Mouse (Mus musculus) forebrain, embryonic 12.5 days (tissue): ENCODE measurements around the gene Hist2h2aa1. TPM values are rescaled to one million over a fixed set of nuclear protein-coding genes. Genes with fewer than 3 reads are reported as not detected.
"Not testable (repeated sequence)": the region's sequence is repeated elsewhere in the genome, so short reads cannot be mapped to it uniquely, and the experiment has no call there.

Experiments
- ATAC-seq: fragments of 200-750 bp; cut with Nextera tagmentation; 2 replicates; pipeline ENCODE4 v1.8.0; 2017; ENCODE audit warnings: moderate TSS enrichment; ENCODE audit not compliant: low FRiP score
- H3K27ac ChIP-seq: fragments of 300-500 bp; sonication (generic); 2 replicates; pipeline ENCODE4 v1.5.1; 2016; ENCODE audit warnings: mild to moderate bottlenecking
- H3K27me3 ChIP-seq: fragments of 300-500 bp; sonication (generic); 2 replicates; pipeline ENCODE4 v1.6.1; 2016; ENCODE audit warnings: mild to moderate bottlenecking
- H3K36me3 ChIP-seq: fragments of 300-500 bp; sonication (generic); replicated peaks from 2 replicates; pipeline ENCODE4 v1.6.1; 2016; ENCODE audit warnings: mild to moderate bottlenecking
- H3K4me1 ChIP-seq: fragments of 300-500 bp; sonication (generic); 2 replicates; pipeline ENCODE4 v1.6.1; 2016
- H3K4me2 ChIP-seq: fragments of 300-500 bp; sonication (generic); 2 replicates; pipeline ENCODE4 v1.6.1; 2016; ENCODE audit warnings: mild to moderate bottlenecking, moderate library complexity
- H3K4me3 ChIP-seq: fragments of 300-500 bp; sonication (generic); replicated peaks from 2 replicates; pipeline ENCODE4 v1.5.1; 2016; ENCODE audit warnings: mild to moderate bottlenecking
- H3K9ac ChIP-seq: fragments of 300-500 bp; sonication (generic); 2 replicates; pipeline ENCODE4 v1.6.1; 2016; ENCODE audit warnings: mild to moderate bottlenecking
- H3K9me3 ChIP-seq: fragments of 300-500 bp; sonication (generic); 2 replicates; pipeline ENCODE4 v1.6.1; 2016
- WGBS: fragments of 180-500 bp; shearing (Covaris S2); methylation state at CpG from one replicate; pipeline ENCODE4 v1.1.7; 2016; 5-methylcytosine and 5-hydroxymethylcytosine counted together
- polyA plus RNA-seq: library from polyadenylated mRNA; unstranded; fragments of >200 nt; fragmentation: Nextera tagmentation; extraction: Ambion mirVana; gene quantifications from 2 replicates; pipeline ENCODE4 v1.2.1, GENCODE M21; 2016

The Hist2h2aa1 gene
- 18.5 and 21.0 TPM in 2 replicates for polyA plus RNA-seq

DNA sequence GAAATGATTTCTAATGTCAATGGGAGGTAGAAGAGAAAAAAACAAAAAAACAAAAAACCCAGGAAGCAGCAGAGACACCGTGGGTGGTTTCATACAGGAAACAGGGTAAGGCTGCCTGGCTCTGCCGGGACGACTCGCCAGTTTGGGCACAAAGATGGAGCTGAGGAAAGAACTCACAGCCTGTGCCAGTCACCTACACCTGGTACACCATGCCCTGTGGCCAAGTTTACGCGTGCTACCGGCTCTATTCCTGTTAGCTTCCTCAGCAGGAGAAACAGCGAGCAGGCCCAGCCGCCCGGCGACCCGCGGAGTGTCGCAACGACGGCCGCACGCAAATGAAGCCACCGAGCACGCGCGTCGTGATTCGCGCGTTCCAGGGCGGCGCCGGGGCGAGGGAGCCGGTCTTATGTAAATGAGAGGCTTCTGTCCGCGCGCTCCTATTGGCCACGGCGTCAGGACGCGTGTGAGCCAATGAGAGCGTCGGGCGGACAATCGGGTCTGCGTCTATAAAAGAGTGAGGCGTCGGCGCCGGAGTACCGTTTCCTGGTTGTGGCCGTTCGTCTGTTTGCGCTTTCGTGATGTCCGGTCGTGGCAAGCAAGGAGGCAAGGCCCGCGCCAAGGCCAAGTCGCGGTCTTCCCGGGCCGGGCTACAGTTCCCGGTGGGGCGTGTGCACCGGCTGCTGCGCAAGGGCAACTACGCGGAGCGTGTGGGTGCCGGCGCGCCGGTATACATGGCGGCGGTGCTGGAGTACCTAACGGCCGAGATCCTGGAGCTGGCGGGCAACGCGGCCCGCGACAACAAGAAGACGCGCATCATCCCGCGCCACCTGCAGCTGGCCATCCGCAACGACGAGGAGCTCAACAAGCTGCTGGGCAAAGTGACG is at the start of gene Hist2h2aa1:
Hist2h2aa1 (plus strand) TSS at position 495 of the 884 bp plus-strand sequence.
- Histone ChIP-seq H3K4me2 (peak within 1 kb of the TSS; percentile 56), H3K4me3 (peak within 1 kb of the TSS; percentile 48), H3K27ac (peak within 1 kb of the TSS; percentile 98), H3K9ac (peak within 1 kb of the TSS; percentile 78), H3K4me1 (peaks cover 31% of the 10 kb centered on the region)
- ATAC-seq: peak; percentile 91
- not testable (repeated sequence) for H3K9me3 ChIP-seq, H3K36me3 ChIP-seq, H3K27me3 ChIP-seq
- WGBS: under 1% methylated on average over 32 of the region's 88 CpGs

DNA sequence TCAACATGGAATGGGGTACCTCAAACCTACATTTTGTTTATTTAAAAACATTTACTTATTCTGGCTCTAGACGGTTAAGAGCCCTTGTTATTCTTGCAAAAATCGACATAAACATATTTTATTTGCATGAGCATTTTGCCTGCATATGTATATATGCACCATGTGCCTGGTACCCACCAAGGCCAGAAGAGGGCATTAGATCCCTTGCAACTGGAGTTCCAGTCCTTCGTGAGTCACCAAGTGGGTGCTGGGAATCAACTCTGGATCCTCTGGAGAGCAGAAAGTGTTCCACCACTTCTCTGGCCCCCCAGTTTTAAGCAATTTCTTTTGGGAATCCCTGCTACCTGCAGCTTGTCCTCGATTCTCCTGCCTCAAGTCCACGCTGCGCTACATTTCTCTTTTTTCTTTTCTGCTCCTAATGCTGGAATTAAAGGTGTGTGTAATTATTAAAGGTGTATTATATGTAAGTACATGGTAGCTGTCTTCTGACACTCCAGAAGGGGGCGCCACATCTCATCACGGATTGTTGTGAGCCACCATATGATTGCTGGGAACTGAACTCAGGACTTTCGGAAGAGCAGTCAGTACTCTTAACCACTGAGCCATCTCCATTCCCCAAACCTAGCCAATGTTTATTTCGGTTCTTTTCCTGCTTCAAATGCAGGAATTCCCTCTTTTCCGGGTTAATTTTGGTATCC is 49.5 kb upstream of the Hist2h2aa1 start:
- Histone ChIP-seq H3K4me3 (no peak overlapping the region), H3K9me3 (peaks cover 4% of the 10 kb centered on the region; the same call in 1 of the 2 replicates), H3K27ac (no peak overlapping the region), H3K4me1 (peaks cover 14% of the 10 kb centered on the region), H3K4me2 (peak overlapping the region; percentile 94; the same call in 1 of the 2 replicates), H3K36me3 (peaks cover 4% of the 10 kb centered on the region; the same call in 1 of the 2 replicates), H3K27me3 (peaks cover 10% of the 10 kb centered on the region), H3K9ac (no peak overlapping the region)
- WGBS: 94% methylated on average over 11 of the region's 11 CpGs
- no peak for ATAC-seq

DNA sequence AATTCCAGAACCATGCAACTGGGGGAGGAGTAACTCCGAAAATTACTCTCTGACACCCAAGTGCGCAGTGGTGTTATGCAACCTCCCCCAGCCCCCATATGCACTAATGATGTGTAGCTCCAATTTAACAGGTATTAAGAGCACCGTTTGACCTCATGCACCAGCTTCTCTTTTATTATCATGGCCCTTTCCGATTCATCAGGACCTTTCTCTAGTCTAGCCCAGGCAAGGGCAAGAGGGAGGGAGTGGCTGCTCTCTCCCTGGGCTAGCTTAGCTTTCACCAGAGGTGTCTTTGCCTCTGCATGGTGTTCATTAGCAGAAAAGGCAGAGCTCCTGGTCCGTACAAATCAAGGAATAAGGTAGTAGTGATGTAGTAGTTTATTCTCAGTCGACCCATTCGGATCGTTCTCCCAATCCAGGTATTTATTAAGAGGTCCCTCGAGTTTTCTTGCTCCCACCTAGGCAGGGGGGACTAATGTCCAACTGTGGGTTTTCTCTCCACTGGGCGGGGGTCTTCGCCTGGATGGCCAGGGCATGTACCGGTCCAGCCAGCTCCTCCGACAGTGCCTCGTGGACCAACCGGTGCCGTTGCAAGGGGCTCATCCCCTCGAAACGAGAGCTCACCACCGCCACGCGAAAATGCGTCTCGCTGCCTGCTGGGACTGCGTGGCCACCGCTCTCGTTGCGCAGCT is 48.7 kb upstream of the Hist2h2aa1 start:
- WGBS: 20% methylated on average over 27 of the region's 27 CpGs
- peaks cover 14% of the 10 kb centered on the region for H3K4me1 ChIP-seq
- peak overlapping the region; percentile 92 for H3K9ac ChIP-seq
- peaks cover 4% of the 10 kb centered on the region; the same call in 1 of the 2 replicates for H3K36me3 ChIP-seq
- H3K27me3 ChIP-seq: peaks cover 10% of the 10 kb centered on the region
- H3K27ac ChIP-seq: peak overlapping the region; percentile 94
- H3K9me3 ChIP-seq: peaks cover 4% of the 10 kb centered on the region; the same call in 1 of the 2 replicates
- peak; percentile 51 for ATAC-seq
- H3K4me3 ChIP-seq: peak overlapping the region; percentile 64
- peak overlapping the region; percentile 94 for H3K4me2 ChIP-seq

DNA sequence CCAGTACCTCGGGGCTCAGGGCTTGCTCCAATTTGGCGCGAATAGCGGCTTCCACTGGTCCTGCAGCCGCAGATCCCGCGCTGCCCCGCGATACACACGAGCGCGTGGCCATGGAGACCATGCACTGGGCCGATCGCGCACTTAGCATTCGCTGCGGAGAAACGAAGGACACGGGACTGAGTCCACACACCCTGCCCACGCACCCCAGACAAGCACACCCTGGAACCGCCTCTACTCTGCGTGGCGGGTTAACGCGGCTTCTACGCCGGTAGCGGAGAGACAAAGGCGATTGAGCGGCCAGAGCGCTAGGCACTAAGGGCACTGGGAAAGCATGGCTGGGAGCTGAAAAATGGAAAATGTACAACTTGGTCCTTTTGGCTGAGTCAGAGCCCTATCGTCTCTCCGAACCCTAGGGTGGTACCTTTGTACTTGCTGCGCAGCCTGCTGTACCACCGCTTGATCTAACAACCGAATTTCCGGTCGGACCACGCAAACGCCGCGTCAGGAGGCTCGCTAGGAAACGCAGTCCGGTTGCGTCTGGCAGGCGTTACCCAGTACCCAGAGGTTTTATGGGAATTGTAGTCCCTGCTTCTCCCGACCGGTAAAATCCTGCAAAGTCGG is 48.1 kb upstream of the Hist2h2aa1 start:
- peak overlapping the region; percentile 94 for H3K27ac ChIP-seq
- peaks cover 10% of the 10 kb centered on the region for H3K27me3 ChIP-seq
- peak overlapping the region; percentile 64 for H3K4me3 ChIP-seq
- peaks cover 14% of the 10 kb centered on the region for H3K4me1 ChIP-seq
- peak overlapping the region; percentile 94 for H3K4me2 ChIP-seq
- WGBS: under 1% methylated on average over 50 of the region's 50 CpGs
- peaks cover 4% of the 10 kb centered on the region; the same call in 1 of the 2 replicates for H3K36me3 ChIP-seq
- H3K9ac ChIP-seq: peak overlapping the region; percentile 92
- H3K9me3 ChIP-seq: peaks cover 4% of the 10 kb centered on the region; the same call in 1 of the 2 replicates
- peak; percentile 95 for ATAC-seq

DNA sequence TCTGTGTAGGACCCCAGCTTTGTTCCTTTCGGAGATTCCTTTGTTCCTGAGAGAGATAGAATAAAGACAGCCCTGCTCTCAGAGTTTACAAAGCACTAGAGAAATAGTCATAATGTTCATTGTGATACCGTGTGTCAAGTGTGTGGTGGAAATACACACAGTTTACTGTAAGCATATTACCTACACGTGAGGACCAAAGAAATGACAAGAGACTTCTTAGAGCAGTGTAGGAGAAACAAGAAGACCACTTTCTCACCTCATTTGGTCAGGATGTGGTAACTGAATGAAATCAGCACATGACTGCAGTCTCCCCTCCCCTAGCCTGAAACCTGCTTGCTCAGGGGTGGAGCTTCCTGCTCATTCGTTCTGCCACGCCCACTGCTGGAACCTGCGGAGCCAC is 47.1 kb upstream of the Hist2h2aa1 start:
- 2% methylated on average over 6 of the region's 6 CpGs for whole genome bisulfite sequencing
- Histone ChIP-seq H3K9ac (0 out of 2 replicates have a peak overlapping the region, but pooled peaks have one; percentile 92), H3K36me3 (peaks cover 4% of the 10 kb centered on the region; the same call in 1 of the 2 replicates), H3K4me1 (peaks cover 14% of the 10 kb centered on the region), H3K4me2 (peak overlapping the region; percentile 94), H3K27me3 (peaks cover 10% of the 10 kb centered on the region), H3K4me3 (peak overlapping the region; percentile 64), H3K9me3 (peaks cover 4% of the 10 kb centered on the region; the same call in 1 of the 2 replicates), H3K27ac (no peak overlapping the region)
- ATAC-seq: peak; percentile 27; the same call in 1 of the 2 replicates

DNA sequence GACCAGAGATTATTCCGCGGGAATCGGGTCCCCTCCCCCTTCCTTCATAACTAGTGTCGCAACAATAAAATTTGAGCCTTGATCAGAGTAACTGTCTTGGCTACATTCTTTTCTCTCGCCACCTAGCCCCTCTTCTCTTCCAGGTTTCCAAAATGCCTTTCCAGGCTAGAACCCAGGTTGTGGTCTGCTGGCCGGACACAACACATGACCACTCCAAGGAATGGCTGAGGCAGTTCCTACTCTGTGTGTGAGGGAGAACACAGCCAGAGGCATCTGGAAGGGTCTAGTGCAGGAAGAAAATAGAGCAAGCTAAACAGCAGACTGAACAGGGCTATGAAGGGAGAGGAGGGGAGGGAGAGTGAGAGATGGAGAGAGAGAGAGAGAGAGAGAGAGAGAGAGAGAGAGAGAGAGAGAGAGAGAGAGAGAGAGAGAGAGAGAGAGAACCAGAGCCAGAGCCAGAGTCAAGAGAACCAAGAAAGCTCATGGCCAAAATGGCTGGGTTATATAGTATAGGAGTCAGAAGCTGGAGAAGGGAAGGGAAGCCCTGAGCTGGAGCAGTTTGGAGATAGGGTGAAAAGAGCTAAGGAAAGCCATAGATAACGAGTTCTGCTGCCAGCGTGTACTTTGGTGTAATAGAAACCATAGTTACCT is 46.6 kb upstream of the Hist2h2aa1 start:
- H3K27ac ChIP-seq, H3K36me3 ChIP-seq, H3K9me3 ChIP-seq, H3K4me3 ChIP-seq, H3K27me3 ChIP-seq, ATAC-seq, H3K9ac ChIP-seq: not testable (repeated sequence)
- 29% methylated on average over 8 of the region's 8 CpGs for WGBS
- peak overlapping the region; percentile 94; the same call in 1 of the 2 replicates for H3K4me2 ChIP-seq
- peaks cover 14% of the 10 kb centered on the region for H3K4me1 ChIP-seq

DNA sequence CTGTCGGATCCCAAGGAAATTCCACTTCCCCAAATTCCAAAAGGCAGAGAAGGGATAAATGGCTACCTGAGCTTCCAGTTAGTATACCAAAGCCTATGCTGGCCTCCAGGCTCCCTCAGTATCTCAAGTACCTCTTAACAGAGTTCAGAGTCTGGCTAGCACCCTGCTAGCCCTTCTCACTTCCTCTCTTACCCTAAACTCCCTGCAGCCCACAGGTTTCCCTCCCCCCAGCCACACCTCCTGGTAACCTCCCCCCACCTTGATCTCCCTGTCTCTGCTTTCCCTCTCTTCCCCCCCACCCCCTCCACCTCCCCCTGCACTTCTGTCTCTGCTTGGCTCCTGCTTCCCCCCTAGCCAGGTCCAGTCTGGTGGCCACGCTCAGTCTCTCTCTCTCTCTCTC is 45.6 kb upstream of the Hist2h2aa1 start:
- peaks cover 4% of the 10 kb centered on the region; the same call in 1 of the 2 replicates for H3K36me3 ChIP-seq
- H3K4me1 ChIP-seq: peaks cover 14% of the 10 kb centered on the region
- no peak overlapping the region for H3K9ac ChIP-seq
- H3K27me3 ChIP-seq: peaks cover 10% of the 10 kb centered on the region
- no peak overlapping the region for H3K27ac ChIP-seq
- no peak overlapping the region for H3K4me2 ChIP-seq
- peaks cover 4% of the 10 kb centered on the region; the same call in 1 of the 2 replicates for H3K9me3 ChIP-seq
- no peak overlapping the region for H3K4me3 ChIP-seq
- no peak for ATAC-seq
- 85% methylated on average over 2 of the region's 2 CpGs for WGBS

DNA sequence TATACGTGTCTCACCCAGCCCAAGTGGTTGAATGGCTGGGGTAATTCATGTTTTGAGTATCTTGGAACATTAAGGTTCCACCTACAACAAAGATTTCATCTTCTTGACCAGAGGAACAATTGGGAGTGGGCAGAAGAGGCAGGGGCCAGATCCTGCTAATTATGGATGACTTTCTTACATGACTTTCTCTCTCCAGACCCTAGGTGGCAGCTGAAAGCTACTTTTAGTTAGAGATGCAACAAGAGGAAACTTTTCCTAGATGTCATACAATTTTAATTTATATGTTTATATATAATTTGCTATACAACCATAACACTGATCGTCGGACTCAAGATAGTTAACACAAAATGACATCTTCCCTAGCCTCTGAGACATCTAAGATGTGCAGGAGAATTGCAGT is 37.5 kb upstream of the Hist2h2aa1 start:
- Histone ChIP-seq H3K27me3 (0 out of 2 replicates have a peak, but pooled peaks cover 3% of the 10 kb centered on the region), H3K4me3 (no peak overlapping the region), H3K27ac (no peak overlapping the region), H3K9ac (no peak overlapping the region), H3K4me1 (peaks cover 3% of the 10 kb centered on the region; the same call in 1 of the 2 replicates), H3K4me2 (no peak overlapping the region), H3K36me3 (no peaks in the 10 kb centered on the region), H3K9me3 (no peaks in the 10 kb centered on the region)
- ATAC-seq: no peak
- 86% methylated on average over 3 of the region's 3 CpGs for WGBS

DNA sequence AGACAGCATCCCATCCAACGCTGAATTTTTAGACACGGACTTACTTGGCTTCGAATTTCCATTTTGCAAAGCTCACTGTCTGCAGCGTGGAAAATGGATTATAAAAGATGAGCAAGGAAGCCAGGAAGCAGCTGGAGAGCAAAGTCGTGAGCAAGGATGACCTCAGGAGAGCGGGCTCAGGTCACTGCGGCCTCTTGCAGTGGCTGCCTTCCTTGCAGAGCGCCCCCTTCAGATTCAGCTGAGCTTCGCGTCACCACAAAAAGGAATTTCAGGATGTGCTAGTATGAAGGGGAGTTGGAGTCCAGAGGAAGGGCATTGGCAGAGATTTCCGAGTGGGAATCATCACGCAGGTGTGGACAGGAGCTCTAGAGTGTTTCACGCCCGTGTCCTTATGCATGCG is 36.1 kb upstream of the Hist2h2aa1 start:
- H3K9ac ChIP-seq: no peak overlapping the region
- H3K4me1 ChIP-seq: peaks cover 3% of the 10 kb centered on the region; the same call in 1 of the 2 replicates
- no peaks in the 10 kb centered on the region for H3K9me3 ChIP-seq
- ATAC-seq: no peak
- no peaks in the 10 kb centered on the region for H3K36me3 ChIP-seq
- 0 out of 2 replicates have a peak, but pooled peaks cover 3% of the 10 kb centered on the region for H3K27me3 ChIP-seq
- H3K27ac ChIP-seq: no peak overlapping the region
- no peak overlapping the region for H3K4me2 ChIP-seq
- H3K4me3 ChIP-seq: no peak overlapping the region
- WGBS: 23% methylated on average over 15 of the region's 15 CpGs

DNA sequence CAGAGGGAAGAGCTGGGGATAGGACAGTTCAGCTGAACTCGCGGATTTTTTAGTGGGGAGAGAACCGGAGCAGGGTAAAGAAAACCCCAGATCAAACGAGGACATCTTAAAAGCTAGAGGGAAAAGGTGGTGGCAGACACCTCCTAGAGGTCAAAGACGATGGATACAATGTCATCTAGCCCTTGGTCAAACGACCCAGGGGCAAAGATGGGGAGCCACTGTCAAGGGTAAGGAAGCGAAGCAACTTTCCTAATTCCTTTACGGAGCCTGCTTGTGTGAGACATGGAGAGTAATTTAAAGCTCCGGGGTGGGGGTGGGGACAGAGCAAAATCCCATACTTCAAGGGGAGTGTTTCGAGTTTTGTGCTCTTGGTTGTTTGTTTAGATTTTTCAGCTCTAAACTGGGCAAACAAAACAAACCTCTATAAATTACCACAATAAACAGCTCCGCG is 26.1 kb upstream of the Hist2h2aa1 start:
- Histone ChIP-seq H3K36me3 (no peaks in the 10 kb centered on the region), H3K4me3 (peak overlapping the region; percentile 62), H3K4me1 (peaks cover 34% of the 10 kb centered on the region), H3K9me3 (no peaks in the 10 kb centered on the region), H3K27me3 (no peaks in the 10 kb centered on the region), H3K4me2 (peak overlapping the region; percentile 72), H3K27ac (peak overlapping the region; percentile 99), H3K9ac (peak overlapping the region; percentile 87)
- under 1% methylated on average over 12 of the region's 12 CpGs for WGBS
- peak; percentile 24 for ATAC-seq

DNA sequence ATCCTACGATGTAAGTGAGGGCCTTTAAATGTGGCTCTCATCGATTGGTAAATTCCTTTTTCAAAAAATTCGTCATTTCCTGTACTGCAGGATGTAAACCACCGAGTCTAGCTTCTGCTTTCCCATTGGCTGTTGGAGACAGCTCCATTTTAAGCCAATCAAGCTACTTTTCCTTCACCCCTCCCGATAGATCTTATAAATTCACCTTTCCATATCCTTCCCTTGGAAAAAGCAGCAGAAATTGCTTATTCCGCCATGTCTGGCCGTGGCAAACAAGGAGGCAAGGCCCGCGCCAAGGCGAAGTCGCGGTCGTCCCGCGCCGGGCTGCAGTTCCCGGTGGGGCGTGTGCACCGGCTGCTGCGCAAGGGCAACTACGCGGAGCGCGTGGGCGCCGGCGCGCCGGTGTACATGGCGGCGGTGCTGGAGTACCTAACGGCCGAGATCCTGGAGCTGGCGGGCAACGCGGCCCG is 25.6 kb upstream of the Hist2h2aa1 start, which contains the start of the genes Bola1 and Hist2h2ab:
Bola1 (minus strand) TSS at position 49 of the 470 bp plus-strand sequence.
Hist2h2ab (plus strand) TSS at position 205 of the 470 bp plus-strand sequence.
- peak within 1 kb of the TSS; percentile 62 for H3K4me3 ChIP-seq
- ATAC-seq: peak; percentile 92
- under 1% methylated on average over 37 of the region's 37 CpGs for WGBS

More for the DNA sequence above, 25.6 kb upstream of the Hist2h2aa1 start, which contains the start of the genes Bola1 and Hist2h2ab:
- Histone ChIP-seq H3K36me3 (no peaks in the 10 kb centered on the region), H3K9me3 (no peaks in the 10 kb centered on the region), H3K4me1 (peaks cover 37% of the 10 kb centered on the region), H3K27ac (peak within 1 kb of the TSS; percentile 99), H3K9ac (peak within 1 kb of the TSS; percentile 87), H3K27me3 (no peaks in the 10 kb centered on the region), H3K4me2 (peak within 1 kb of the TSS; percentile 72)
